Mouse (Mus musculus): Measurements from ENCODE around the gene Gdpd5.
A peak's percentile ranks its signal among the peaks of the same experiment; 100 is the strongest.

Gdpd5 gene

GRCm38 (mm10) chr7:99405386-99406155, 24.4 kb downstream of the Gdpd5 start:
- DNase-seq (ENCODE audit: low spot score), result no peak

- DNase-seq (ENCODE audit: low spot score), result no peak
Measured at GRCm38 (mm10) chr7:99407598-99407997, 26.4 kb downstream of the Gdpd5 start.

- DNase-seq (ENCODE audit: low spot score), result peak; percentile 38
Measured at GRCm38 (mm10) chr7:99409441-99410222, 28.4 kb downstream of the Gdpd5 start.

- DNase-seq (ENCODE audit: low spot score), result no peak
Measured at GRCm38 (mm10) chr7:99410315-99410714, 29.1 kb downstream of the Gdpd5 start.

- DNase-seq (ENCODE audit: low spot score), result no peak
Measured at GRCm38 (mm10) chr7:99411047-99411779, 30.0 kb downstream of the Gdpd5 start.

- peak; percentile 40 for DNase-seq (ENCODE audit: low spot score)
Measured at GRCm38 (mm10) chr7:99415045-99415444, 33.8 kb downstream of the Gdpd5 start.

- DNase-seq (ENCODE audit: low spot score), result no peak
Measured at GRCm38 (mm10) chr7:99419311-99419710, 38.1 kb downstream of the Gdpd5 start.

- no peak for DNase-seq (ENCODE audit: low spot score)
Measured at GRCm38 (mm10) chr7:99421006-99421405, 39.8 kb downstream of the Gdpd5 start.

- peak; percentile 42 for DNase-seq (ENCODE audit: low spot score)
Measured at GRCm38 (mm10) chr7:99424538-99425155, 43.4 kb downstream of the Gdpd5 start.

GRCm38 (mm10) chr7:99425706-99426105, 44.5 kb downstream of the Gdpd5 start:
- no peak for DNase-seq (ENCODE audit: low spot score)

- no peak for DNase-seq (ENCODE audit: low spot score)
Measured at GRCm38 (mm10) chr7:99427031-99427430, 45.8 kb downstream of the Gdpd5 start.

GRCm38 (mm10) chr7:99427987-99428386, 46.8 kb downstream of the Gdpd5 start:
- DNase-seq (ENCODE audit: low spot score), result no peak

- no peak for DNase-seq (ENCODE audit: low spot score)
Measured at GRCm38 (mm10) chr7:99428836-99429235, 47.6 kb downstream of the Gdpd5 start.

GRCm38 (mm10) chr7:99429786-99430185, 48.6 kb downstream of the Gdpd5 start:
- DNase-seq (ENCODE audit: low spot score), result peak; percentile 64

- no peak for DNase-seq (ENCODE audit: low spot score)
Measured at GRCm38 (mm10) chr7:99430246-99430645, 49.0 kb downstream of the Gdpd5 start.

GRCm38 (mm10) chr7:99432248-99432647, 51.0 kb downstream of the Gdpd5 start:
- DNase-seq (ENCODE audit: low spot score), result peak; percentile 79

GRCm38 (mm10) chr7:99432863-99433262, 51.6 kb downstream of the Gdpd5 start:
- DNase-seq (ENCODE audit: low spot score), result no peak

GRCm38 (mm10) chr7:99434672-99435250, 53.5 kb downstream of the Gdpd5 start:
- DNase-seq (ENCODE audit: low spot score), result no peak

GRCm38 (mm10) chr7:99436530-99436929, 55.3 kb downstream of the Gdpd5 start:
- no peak for DNase-seq (ENCODE audit: low spot score)

GRCm38 (mm10) chr7:99438881-99439280, 57.7 kb downstream of the Gdpd5 start:
- DNase-seq (ENCODE audit: low spot score), result no peak

- peak; percentile 97 for DNase-seq (ENCODE audit: low spot score)
Measured at GRCm38 (mm10) chr7:99441534-99442072, 60.4 kb downstream of the Gdpd5 start.

All from MN1 (cell line).